Comparison of ENCODE assay signal across 13 mouse cellular contexts in the genomic region with DNA sequence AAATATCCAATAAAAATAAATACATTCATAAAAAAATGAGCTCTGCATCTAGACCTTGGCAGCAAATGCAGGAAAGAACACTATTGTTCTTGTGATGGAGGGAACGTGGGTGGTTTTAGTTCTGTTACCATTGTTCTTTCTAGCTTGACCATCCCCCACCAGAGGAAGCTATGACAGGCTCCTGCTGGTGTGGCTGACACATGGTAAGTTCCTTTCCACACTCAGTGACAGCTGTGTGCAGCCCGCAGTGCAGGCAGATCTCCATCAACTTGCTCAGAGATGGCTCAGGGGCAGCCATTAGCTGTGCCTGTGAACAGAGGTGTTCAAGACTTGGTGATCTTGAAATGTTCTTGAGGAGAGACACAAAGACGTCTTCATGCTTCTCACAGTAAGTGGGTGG. TPM values are rescaled to one million over a fixed set of nuclear protein-coding genes. Genes with fewer than 3 reads are reported as not detected.
DNase-seq lines count a peak whose midpoint lies in the region; ATAC-seq lines count a peak whose summit lies in the region.
"Had no signal": no experiment of that assay in that cellular context is flagged by ENCODE, and none has a peak within 500 bp of the region (broad histone marks: within the 10 kb centered on the region; RNA-seq: fewer than 3 reads in every experiment).

No protein-coding gene starts in this region.

- no peak overlapping the region for H3K4me2 ChIP-seq in embryonic facial prominence, embryonic 14.5 days (ENCODE audit: low read depth, low read length)
- no peak overlapping the region for H3K4me2 ChIP-seq in liver, embryonic 11.5 days
- H3K4me2 ChIP-seq: neural tube, embryonic 15.5 days had no signal

- no peak overlapping the region for H3K9ac ChIP-seq in embryonic facial prominence, embryonic 14.5 days (ENCODE audit: low read depth, low read length)
- H3K9ac ChIP-seq in liver, embryonic 11.5 days (ENCODE audit: low read depth, low read length): no peak overlapping the region
- H3K9ac ChIP-seq: neural tube, embryonic 15.5 days had no signal

- no peaks in the 10 kb centered on the region for H3K4me1 ChIP-seq in embryonic facial prominence, embryonic 14.5 days (ENCODE audit: control insufficient read depth, insufficient read depth, low read length)
- peaks cover 2% of the 10 kb centered on the region; the same call in 1 of the 2 replicates for H3K4me1 ChIP-seq in embryonic facial prominence, embryonic 10.5 days
- H3K4me1 ChIP-seq in liver, embryonic 11.5 days (replicated peaks; ENCODE audit: control insufficient read depth, insufficient read depth, low read length): 0 out of 2 replicates have a peak, but pooled peaks cover 2% of the 10 kb centered on the region
- H3K4me1 ChIP-seq in megakaryocyte, embryonic 14.5 days: peaks cover 26% of the 10 kb centered on the region
- H3K4me1 ChIP-seq: neural tube, embryonic 15.5 days had no signal

- peak; percentile 58 for DNase-seq in embryonic facial prominence, embryonic 14.5 days (ENCODE audit: low spot score)
- DNase-seq in embryonic facial prominence, embryonic 10.5 days (ENCODE audit: low spot score): no peak
- peak; percentile 12 for DNase-seq in liver
- DNase-seq in liver, embryonic 11.5 days (ENCODE audit: low spot score): no peak
- peak; percentile 22 for DNase-seq in induced T-regulatory cell, adult 2 months (ENCODE audit: low read depth)
- no peak for DNase-seq in urinary bladder, adult 2 months (ENCODE audit: low spot score)
- no peak for DNase-seq in cerebellum, adult 8-10 months
- DNase-seq: cerebellum, adult 11-12 months had no signal

- no peak overlapping the region for H3K27ac ChIP-seq in embryonic facial prominence, embryonic 14.5 days (replicated peaks; ENCODE audit: low read depth, low read length)
- no peak overlapping the region for H3K27ac ChIP-seq in embryonic facial prominence, embryonic 10.5 days (replicated peaks)
- H3K27ac ChIP-seq in liver, embryonic 11.5 days (ENCODE audit: low read depth, low read length): no peak overlapping the region
- H3K27ac ChIP-seq: neural tube, embryonic 15.5 days had no signal

- no peak overlapping the region for H3K4me3 ChIP-seq in embryonic facial prominence, embryonic 14.5 days (ENCODE audit: low read depth, low read length)
- no peak overlapping the region for H3K4me3 ChIP-seq in embryonic facial prominence, embryonic 10.5 days
- no peak overlapping the region for H3K4me3 ChIP-seq in liver, embryonic 11.5 days (ENCODE audit: low read depth, low read length)
- H3K4me3 ChIP-seq in megakaryocyte, embryonic 14.5 days (replicated peaks): peak overlapping the region; percentile 17
- H3K4me3 ChIP-seq: neural tube, embryonic 15.5 days had no signal

- ATAC-seq in embryonic facial prominence, embryonic 14.5 days (ENCODE audit: low read depth): peak; percentile 62; the same call in 1 of the 2 replicates
- no peak for ATAC-seq in liver, embryonic 11.5 days (replicated peaks; ENCODE audit: low FRiP score)
- ATAC-seq: forebrain, embryonic 16.5 days had no signal

- no peaks in the 10 kb centered on the region for H3K36me3 ChIP-seq in embryonic facial prominence, embryonic 14.5 days (ENCODE audit: control insufficient read depth, insufficient read depth, low read length)
- H3K36me3 ChIP-seq in embryonic facial prominence, embryonic 10.5 days (replicated peaks): no peaks in the 10 kb centered on the region
- no peaks in the 10 kb centered on the region for H3K36me3 ChIP-seq in liver, embryonic 11.5 days (ENCODE audit: control insufficient read depth, insufficient read depth, low read length)
- no peaks in the 10 kb centered on the region for H3K36me3 ChIP-seq in megakaryocyte, embryonic 14.5 days (replicated peaks; ENCODE audit: low read length)
- H3K36me3 ChIP-seq: neural tube, embryonic 15.5 days had no signal

- no peaks in the 10 kb centered on the region for H3K9me3 ChIP-seq in embryonic facial prominence, embryonic 14.5 days (ENCODE audit: control insufficient read depth, low read length)
- H3K9me3 ChIP-seq in embryonic facial prominence, embryonic 10.5 days: no peaks in the 10 kb centered on the region
- H3K9me3 ChIP-seq in liver, embryonic 11.5 days (ENCODE audit: control insufficient read depth, low read length): no peaks in the 10 kb centered on the region
- no peaks in the 10 kb centered on the region for H3K9me3 ChIP-seq in megakaryocyte, embryonic 14.5 days
- H3K9me3 ChIP-seq: neural tube, embryonic 15.5 days had no signal

- H3K27me3 ChIP-seq in embryonic facial prominence, embryonic 14.5 days (replicated peaks; ENCODE audit: control insufficient read depth, insufficient read depth, low read length): no peaks in the 10 kb centered on the region
- H3K27me3 ChIP-seq in embryonic facial prominence, embryonic 10.5 days (replicated peaks; ENCODE audit: low read depth, poor library complexity, severe bottlenecking): no peaks in the 10 kb centered on the region
- no peaks in the 10 kb centered on the region for H3K27me3 ChIP-seq in liver, embryonic 11.5 days (replicated peaks; ENCODE audit: control insufficient read depth, insufficient read depth, low read length)
- H3K27me3 ChIP-seq in megakaryocyte, embryonic 14.5 days (replicated peaks): no peaks in the 10 kb centered on the region
- H3K27me3 ChIP-seq: neural tube, embryonic 15.5 days had no signal

- 42% methylated on average over 3 of the region's 3 CpGs for WGBS in embryonic facial prominence, embryonic 14.5 days
- 60% methylated on average over 3 of the region's 3 CpGs for WGBS in embryonic facial prominence, embryonic 10.5 days
- 40% methylated on average over 3 of the region's 3 CpGs for WGBS in liver, embryonic 11.5 days

RNA-seq across cellular contexts. Expression of gene Tmem38b, which starts 6.5 kb away (rescaled TPM):
- 16.3 and 17.8 TPM in 2 replicates for polyA plus RNA-seq in embryonic facial prominence, embryonic 14.5 days (2014; fragmentation: Nextera tagmentation; extraction: Ambion mirVana)
- polyA plus RNA-seq in embryonic facial prominence, embryonic 10.5 days (2016; fragmentation: Nextera tagmentation; extraction: Ambion mirVana): 4.6 and 4.8 TPM in 2 replicates
- 4.5 and 5.1 TPM in 2 replicates for polyA plus RNA-seq in liver, embryonic 11.5 days (2014; fragmentation: Nextera tagmentation; extraction: Ambion mirVana)
- 7.2 TPM in 1 of 2 replicates, not detected in the other for polyA plus RNA-seq in megakaryocyte, embryonic 14.5 days (2012; ENCODE audit: insufficient read depth, low replicate concordance)
- polyA plus RNA-seq in urinary bladder, adult 2 months (2012; rRNA removed): 15.5 and 30.2 TPM in 2 replicates

RNA-seq across cellular contexts. Expression of gene Tal2, which starts 52.8 kb away (rescaled TPM):
- polyA plus RNA-seq in embryonic facial prominence, embryonic 14.5 days (2014; fragmentation: Nextera tagmentation; extraction: Ambion mirVana): 0.39 and 0.42 TPM in 2 replicates
- 0.53 and 0.88 TPM in 2 replicates for polyA plus RNA-seq in embryonic facial prominence, embryonic 10.5 days (2016; fragmentation: Nextera tagmentation; extraction: Ambion mirVana)
- polyA plus RNA-seq in liver, embryonic 11.5 days (2014; fragmentation: Nextera tagmentation; extraction: Ambion mirVana): 0.08 TPM in 1 of 2 replicates, not detected in the other
- not detected in 2 replicates for polyA plus RNA-seq in megakaryocyte, embryonic 14.5 days (2012; ENCODE audit: insufficient read depth, low replicate concordance)
- polyA plus RNA-seq in urinary bladder, adult 2 months (2012; rRNA removed): 0.29 and 0.32 TPM in 2 replicates
- polyA plus RNA-seq: large intestine, adult 2 months; liver, embryonic 16.5 days had no signal

Comparison
In these comparisons a context has a peak if more than half of its experiments do, and no peak if none do; other contexts are left out.
1. DNase-seq: peak in embryonic facial prominence, embryonic 14.5 days (single experiment), liver (single experiment) and induced T-regulatory cell, adult 2 months (single experiment); none in embryonic facial prominence, embryonic 10.5 days (single experiment), liver, embryonic 11.5 days (single experiment), urinary bladder, adult 2 months (single experiment) and cerebellum, adult 8-10 months (single experiment).